Mouse (Mus musculus) spleen, adult 2 months (tissue): ENCODE measurements around the gene Ccl3. TPM values are rescaled to one million over a fixed set of nuclear protein-coding genes. Genes with fewer than 3 reads are reported as not detected.

Experiments used
- DNase-seq, 2 experiments: peaks; one replicate each; pipeline versions ENCODE4 v3.0.0 to v3.0.0-alpha.2; 2012 to 2021; ENCODE audit warnings: low spot score in 2 of 2, low read depth in 1 of 2
- H3K27ac ChIP-seq: fragments of 200-500 bp; 2 replicates; pipeline ENCODE4 v1.5.1; 2012; ENCODE audit warnings: low read length, inconsistent platforms; ENCODE audit not compliant: insufficient read depth
- H3K27me3 ChIP-seq: fragments of 200-500 bp; 2 replicates; pipeline ENCODE4 v1.6.1; 2012; ENCODE audit warnings: mild to moderate bottlenecking, moderate library complexity, low read length, inconsistent platforms; ENCODE audit not compliant: control insufficient read depth, insufficient read depth
- H3K36me3 ChIP-seq: fragments of 200-500 bp; 2 replicates; pipeline ENCODE4 v1.6.1; 2012; ENCODE audit warnings: mild to moderate bottlenecking, low read length, inconsistent platforms; ENCODE audit not compliant: control insufficient read depth, insufficient read depth
- H3K4me1 ChIP-seq: fragments of 200-500 bp; 2 replicates; pipeline ENCODE4 v1.6.1; 2011; ENCODE audit warnings: inconsistent platforms; ENCODE audit not compliant: control insufficient read depth, insufficient read depth, insufficient read length
- H3K4me3 ChIP-seq: fragments of 200-500 bp; 2 replicates; pipeline ENCODE4 v1.5.1; 2011; ENCODE audit warnings: mild to moderate bottlenecking, inconsistent platforms; ENCODE audit not compliant: insufficient read depth, insufficient read length; ENCODE audit errors: extremely low read depth
- CTCF ChIP-seq: fragments of 200-500 bp; IDR thresholded peaks from 2 replicates; pipeline ENCODE4 v1.5.1; 2011; ENCODE audit warnings: mild to moderate bottlenecking, inconsistent platforms; ENCODE audit not compliant: insufficient read depth, insufficient read length, insufficient replicate concordance; ENCODE audit errors: extremely low read depth
- POLR2A ChIP-seq: fragments of 200-500 bp; IDR thresholded peaks from 2 replicates; pipeline ENCODE4 v1.6.1; 2011; ENCODE audit warnings: low read depth, low read length, inconsistent platforms
- WGBS: fragments of 180-500 bp; shearing (Covaris S2); methylation state at CpG from one replicate; pipeline ENCODE4 v1.1.7; 2018; 5-methylcytosine and 5-hydroxymethylcytosine counted together
- polyA plus RNA-seq: library from polyadenylated mRNA; depleted of rRNA; stranded (reverse); fragments of >200 nt; gene quantifications from 2 replicates; pipeline ENCODE4 v1.2.3, GENCODE M21; 2012; rRNA removed

Ccl3 gene
- 5.9 and 7.6 TPM in 2 replicates for polyA plus RNA-seq

- Histone ChIP-seq H3K4me3 (no peak within 1 kb of the TSS), H3K27me3 (no peaks in the 10 kb centered on the region), H3K36me3 (no peaks in the 10 kb centered on the region), H3K27ac (0 out of 2 replicates have a peak within 1 kb of the TSS, but pooled peaks have one; percentile 16), H3K4me1 (no peaks in the 10 kb centered on the region)
- 19% methylated on average over 8 of the region's 8 CpGs for WGBS
- TF ChIP-seq CTCF (no peak), POLR2A (no peak)
- no peak for DNase-seq
Observed at GRCm38 (mm10) chr11:83649305-83649841, at the start of gene Ccl3. Gene Ccl3 (minus strand): TSS chr11:83649355.

- 67% methylated on average over 1 of the region's 1 CpGs for WGBS
- TF ChIP-seq POLR2A = no peak
- no peak for TF ChIP-seq CTCF
Observed at GRCm38 (mm10) chr11:83692008-83692407, 42.9 kb upstream of the Ccl3 start.

GRCm38 (mm10) chr11:83689918-83690317 is 40.8 kb upstream of the Ccl3 start:
- WGBS = 79% methylated on average over 1 of the region's 1 CpGs
- H3K27me3 ChIP-seq = no peaks in the 10 kb centered on the region
- H3K27ac ChIP-seq = no peak overlapping the region
- H3K36me3 ChIP-seq = no peaks in the 10 kb centered on the region
- no peak overlapping the region for H3K4me3 ChIP-seq
- DNase-seq = no peak
- TF ChIP-seq POLR2A = no peak
- no peak for TF ChIP-seq CTCF
- H3K4me1 ChIP-seq = no peaks in the 10 kb centered on the region

More at GRCm38 (mm10) chr11:83692008-83692407, 42.9 kb upstream of the Ccl3 start:
- Histone ChIP-seq H3K4me1 (no peaks in the 10 kb centered on the region), H3K27me3 (no peaks in the 10 kb centered on the region), H3K27ac (no peak overlapping the region), H3K4me3 (no peak overlapping the region), H3K36me3 (no peaks in the 10 kb centered on the region)
- DNase-seq = no peak

DNA sequence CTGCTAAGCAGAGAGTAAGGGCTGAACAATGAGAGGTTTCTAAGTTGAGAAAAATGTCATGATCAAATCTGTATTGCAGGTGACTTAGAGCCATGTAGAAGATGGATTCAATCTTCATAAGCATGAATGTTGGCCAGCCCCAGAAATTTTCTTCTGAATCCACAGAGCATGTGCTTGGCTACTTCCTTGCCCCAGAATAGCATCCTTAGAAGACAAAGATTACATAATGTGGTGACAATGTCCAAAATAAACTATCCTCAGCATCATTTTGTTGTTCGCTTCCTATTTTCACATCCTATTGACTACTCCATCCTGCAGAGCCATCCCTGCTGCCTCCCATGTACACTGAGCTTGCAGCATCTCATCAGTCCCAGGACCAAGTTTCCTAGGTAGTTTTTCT is 26.5 kb upstream of the Ccl3 start:
- Histone ChIP-seq H3K27ac (no peak overlapping the region), H3K27me3 (no peaks in the 10 kb centered on the region), H3K36me3 (no peaks in the 10 kb centered on the region), H3K4me1 (no peaks in the 10 kb centered on the region), H3K4me3 (no peak overlapping the region)
- WGBS = 84% methylated on average over 1 of the region's 1 CpGs
- DNase-seq = no peak
- TF ChIP-seq POLR2A (no peak), CTCF (no peak)

DNA sequence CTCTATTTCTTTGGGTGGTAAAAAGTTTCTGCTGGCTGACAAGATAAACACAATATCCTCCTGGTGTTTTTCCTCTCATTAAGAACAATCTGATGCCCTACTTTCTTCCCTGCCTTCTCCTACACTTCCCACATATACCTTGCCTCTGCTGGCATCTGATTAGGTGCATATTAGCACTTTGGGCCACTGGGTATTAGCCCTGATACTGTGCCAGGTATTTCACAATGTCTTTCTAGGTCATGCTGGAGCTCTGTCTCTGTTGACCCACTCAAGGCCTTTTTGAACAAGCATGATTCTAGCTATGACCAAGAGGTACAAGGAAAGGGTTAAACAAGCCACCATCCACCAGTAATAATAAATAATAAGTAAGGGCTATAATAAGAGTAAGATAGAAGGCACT is 22.6 kb upstream of the Ccl3 start:
- Histone ChIP-seq H3K27ac (no peak overlapping the region), H3K4me1 (no peaks in the 10 kb centered on the region), H3K36me3 (no peaks in the 10 kb centered on the region), H3K27me3 (no peaks in the 10 kb centered on the region), H3K4me3 (no peak overlapping the region)
- no peak for DNase-seq
- no peak for TF ChIP-seq CTCF
- no peak for TF ChIP-seq POLR2A

- Histone ChIP-seq H3K36me3 (no peaks in the 10 kb centered on the region), H3K4me1 (peaks cover 5% of the 10 kb centered on the region; the same call in 1 of the 2 replicates), H3K27ac (no peak overlapping the region), H3K27me3 (no peaks in the 10 kb centered on the region), H3K4me3 (no peak overlapping the region)
- TF ChIP-seq POLR2A (no peak), CTCF (no peak)
- no peak for DNase-seq
- WGBS = 41% methylated on average over 5 of the region's 5 CpGs
Observed at GRCm38 (mm10) chr11:83663532-83663931, 14.4 kb upstream of the Ccl3 start.

- peak in 1 of 2 experiments; percentile 45 for DNase-seq
- Histone ChIP-seq H3K27ac (no peak within 1 kb of the TSS), H3K27me3 (no peaks in the 10 kb centered on the region), H3K36me3 (no peaks in the 10 kb centered on the region), H3K4me1 (peaks cover 5% of the 10 kb centered on the region; the same call in 1 of the 2 replicates), H3K4me3 (no peak within 1 kb of the TSS)
- TF ChIP-seq CTCF (no peak), POLR2A (no peak)
- WGBS = 10% methylated on average over 6 of the region's 6 CpGs
Observed at GRCm38 (mm10) chr11:83662204-83662603, 13.0 kb upstream of the Ccl3 start, which contains the start of gene Ccl4. Gene Ccl4 (plus strand): TSS chr11:83662584.
